Mouse (Mus musculus): ENCODE data around the gene Zfp609. TPM values are rescaled to one million over a fixed set of nuclear protein-coding genes. Genes with fewer than 3 reads are reported as not detected.
A peak's percentile ranks its signal among the peaks of the same experiment; 100 is the strongest.

Gene Zfp609
- polyA plus RNA-seq, 1 experiment from 2014 or later: 8.6 TPM

GRCm38 (mm10) chr9:65807818-65808217 lies 19.5 kb downstream of the Zfp609 start:
- Histone ChIP-seq H3K4me1 (replicated peaks) (peaks cover 33% of the 10 kb centered on the region), H3K4me2 (no peak overlapping the region), H3K4me3 (no peak overlapping the region), H3K36me3 (no peaks in the 10 kb centered on the region), H3K9ac (no peak overlapping the region), H3K27me3 (no peaks in the 10 kb centered on the region), H3K27ac (replicated peaks) (no peak overlapping the region), H3K9me3 (no peaks in the 10 kb centered on the region)
- no peak for ATAC-seq (ENCODE audit: low read depth)
- WGBS: 48% methylated on average over 1 of the region's 1 CpGs

GRCm38 (mm10) chr9:65807251-65807650 lies 20.1 kb downstream of the Zfp609 start:
- 36% methylated on average over 5 of the region's 5 CpGs for WGBS
- peak; percentile 32; the same call in 1 of the 2 replicates for ATAC-seq (ENCODE audit: low read depth)
- Histone ChIP-seq H3K27ac (replicated peaks) (peak overlapping the region; percentile 42; the same call in 1 of the 2 replicates), H3K4me3 (no peak overlapping the region), H3K9me3 (no peaks in the 10 kb centered on the region), H3K36me3 (no peaks in the 10 kb centered on the region), H3K4me2 (no peak overlapping the region), H3K27me3 (no peaks in the 10 kb centered on the region), H3K4me1 (replicated peaks) (peaks cover 29% of the 10 kb centered on the region), H3K9ac (no peak overlapping the region)

GRCm38 (mm10) chr9:65799770-65800169 lies 27.6 kb downstream of the Zfp609 start:
- ATAC-seq (ENCODE audit: low read depth): no peak
- H3K27ac ChIP-seq (replicated peaks): no peak overlapping the region
- H3K4me3 ChIP-seq: no peak overlapping the region
- peaks cover 3% of the 10 kb centered on the region for H3K36me3 ChIP-seq
- no peak overlapping the region for H3K4me2 ChIP-seq
- no peaks in the 10 kb centered on the region for H3K9me3 ChIP-seq
- WGBS: 78% methylated on average over 4 of the region's 4 CpGs
- H3K9ac ChIP-seq: no peak overlapping the region
- H3K4me1 ChIP-seq (replicated peaks): peaks cover 27% of the 10 kb centered on the region
- H3K27me3 ChIP-seq: no peaks in the 10 kb centered on the region

GRCm38 (mm10) chr9:65795651-65796050 lies 31.7 kb downstream of the Zfp609 start:
- Histone ChIP-seq H3K9ac (no peak overlapping the region), H3K27me3 (no peaks in the 10 kb centered on the region), H3K4me2 (no peak overlapping the region), H3K36me3 (peaks cover 12% of the 10 kb centered on the region), H3K27ac (replicated peaks) (no peak overlapping the region), H3K4me3 (no peak overlapping the region), H3K4me1 (replicated peaks) (peaks cover 55% of the 10 kb centered on the region), H3K9me3 (no peaks in the 10 kb centered on the region)
- ATAC-seq (ENCODE audit: low read depth): no peak
- WGBS: 96% methylated on average over 2 of the region's 2 CpGs

- H3K36me3 ChIP-seq: peaks cover 12% of the 10 kb centered on the region
- no peak overlapping the region for H3K9ac ChIP-seq
- no peak overlapping the region for H3K4me2 ChIP-seq
- no peaks in the 10 kb centered on the region for H3K9me3 ChIP-seq
- WGBS: 56% methylated on average over 7 of the region's 7 CpGs
- H3K27me3 ChIP-seq: no peaks in the 10 kb centered on the region
- peaks cover 58% of the 10 kb centered on the region for H3K4me1 ChIP-seq (replicated peaks)
- no peak overlapping the region for H3K4me3 ChIP-seq
- H3K27ac ChIP-seq (replicated peaks): no peak overlapping the region
- ATAC-seq (ENCODE audit: low read depth): no peak
Measured at GRCm38 (mm10) chr9:65794313-65794712, 33.1 kb downstream of the Zfp609 start.

- 68% methylated on average over 3 of the region's 3 CpGs for WGBS
- Histone ChIP-seq H3K4me3 (no peak overlapping the region), H3K27ac (replicated peaks) (peak overlapping the region; percentile 66), H3K4me2 (no peak overlapping the region), H3K36me3 (peaks cover 12% of the 10 kb centered on the region), H3K4me1 (replicated peaks) (peaks cover 66% of the 10 kb centered on the region), H3K9me3 (no peaks in the 10 kb centered on the region), H3K27me3 (no peaks in the 10 kb centered on the region), H3K9ac (no peak overlapping the region)
- no peak for ATAC-seq (ENCODE audit: low read depth)
Measured at GRCm38 (mm10) chr9:65793506-65793905, 33.9 kb downstream of the Zfp609 start.

- Histone ChIP-seq H3K4me3 (no peak overlapping the region), H3K9me3 (no peaks in the 10 kb centered on the region), H3K4me1 (replicated peaks) (peaks cover 70% of the 10 kb centered on the region), H3K27ac (replicated peaks) (peak overlapping the region; percentile 20; the same call in 1 of the 2 replicates), H3K4me2 (no peak overlapping the region), H3K27me3 (no peaks in the 10 kb centered on the region), H3K9ac (no peak overlapping the region), H3K36me3 (peaks cover 12% of the 10 kb centered on the region)
- WGBS: 40% methylated on average over 3 of the region's 3 CpGs
- 0 out of 2 replicates have a peak, but pooled peaks have one; percentile 70 for ATAC-seq (ENCODE audit: low read depth)
Measured at GRCm38 (mm10) chr9:65793086-65793485, 34.3 kb downstream of the Zfp609 start.

GRCm38 (mm10) chr9:65791846-65792245 lies 35.5 kb downstream of the Zfp609 start:
- Histone ChIP-seq H3K9me3 (no peaks in the 10 kb centered on the region), H3K27ac (replicated peaks) (no peak overlapping the region), H3K36me3 (peaks cover 12% of the 10 kb centered on the region), H3K4me3 (no peak overlapping the region), H3K27me3 (no peaks in the 10 kb centered on the region), H3K4me2 (no peak overlapping the region), H3K9ac (no peak overlapping the region), H3K4me1 (replicated peaks) (peaks cover 83% of the 10 kb centered on the region)
- no peak for ATAC-seq (ENCODE audit: low read depth)

- no peaks in the 10 kb centered on the region for H3K27me3 ChIP-seq
Measured at GRCm38 (mm10) chr9:65791106-65791505, 36.3 kb downstream of the Zfp609 start.

GRCm38 (mm10) chr9:65789788-65790187 lies 37.6 kb downstream of the Zfp609 start:
- Histone ChIP-seq H3K36me3 (peaks cover 9% of the 10 kb centered on the region), H3K27ac (replicated peaks) (no peak overlapping the region), H3K9ac (no peak overlapping the region), H3K27me3 (no peaks in the 10 kb centered on the region), H3K4me3 (no peak overlapping the region), H3K9me3 (no peaks in the 10 kb centered on the region), H3K4me1 (replicated peaks) (peaks cover 87% of the 10 kb centered on the region), H3K4me2 (no peak overlapping the region)
- ATAC-seq (ENCODE audit: low read depth): no peak
- whole genome bisulfite sequencing: 93% methylated on average over 3 of the region's 3 CpGs

More at GRCm38 (mm10) chr9:65791106-65791505, 36.3 kb downstream of the Zfp609 start:
- peaks cover 88% of the 10 kb centered on the region for H3K4me1 ChIP-seq (replicated peaks)
- WGBS: 55% methylated on average over 4 of the region's 4 CpGs
- no peak overlapping the region for H3K4me2 ChIP-seq
- H3K9me3 ChIP-seq: no peaks in the 10 kb centered on the region
- peaks cover 12% of the 10 kb centered on the region for H3K36me3 ChIP-seq
- no peak for ATAC-seq (ENCODE audit: low read depth)
- peak overlapping the region; percentile 20; the same call in 1 of the 2 replicates for H3K27ac ChIP-seq (replicated peaks)
- no peak overlapping the region for H3K9ac ChIP-seq
- no peak overlapping the region for H3K4me3 ChIP-seq

GRCm38 (mm10) chr9:65788556-65788955 lies 38.8 kb downstream of the Zfp609 start:
- no peaks in the 10 kb centered on the region for H3K36me3 ChIP-seq
- H3K4me1 ChIP-seq (replicated peaks): peaks cover 82% of the 10 kb centered on the region
- no peak overlapping the region for H3K4me3 ChIP-seq
- H3K9ac ChIP-seq: no peak overlapping the region
- H3K9me3 ChIP-seq: no peaks in the 10 kb centered on the region
- no peak overlapping the region for H3K4me2 ChIP-seq
- no peaks in the 10 kb centered on the region for H3K27me3 ChIP-seq
- WGBS: 68% methylated on average over 4 of the region's 4 CpGs
- no peak for ATAC-seq (ENCODE audit: low read depth)
- no peak overlapping the region for H3K27ac ChIP-seq (replicated peaks)

- Histone ChIP-seq H3K4me1 (replicated peaks) (peaks cover 82% of the 10 kb centered on the region), H3K27ac (replicated peaks) (peak overlapping the region; percentile 82), H3K4me3 (no peak overlapping the region), H3K4me2 (peak overlapping the region; percentile 27), H3K9ac (peak overlapping the region; percentile 47), H3K9me3 (no peaks in the 10 kb centered on the region), H3K36me3 (no peaks in the 10 kb centered on the region), H3K27me3 (no peaks in the 10 kb centered on the region)
- 69% methylated on average over 4 of the region's 4 CpGs for WGBS
- no peak for ATAC-seq (ENCODE audit: low read depth)
Measured at GRCm38 (mm10) chr9:65787829-65788344, 39.5 kb downstream of the Zfp609 start.

Data from neural tube, embryonic 13.5 days (tissue).